Mouse (Mus musculus) kidney, adult 2 months (tissue): ENCODE measurements around the gene Nsfl1c. TPM values are rescaled to one million over a fixed set of nuclear protein-coding genes. Genes with fewer than 3 reads are reported as not detected.

ENCODE experiments used
- DNase-seq: peaks from one replicate; pipeline ENCODE4 v3.0.0; 2021
- H3K27ac ChIP-seq: fragments of 200-500 bp; 2 replicates; pipeline ENCODE4 v1.5.1; 2012; ENCODE audit warnings: low read depth, low read length, control low read depth, inconsistent platforms; ENCODE audit not compliant: insufficient read depth
- H3K27me3 ChIP-seq: fragments of 200-500 bp; replicated peaks from 2 replicates; pipeline ENCODE4 v1.6.1; 2012; ENCODE audit warnings: mild to moderate bottlenecking, moderate library complexity, low read length, inconsistent platforms; ENCODE audit not compliant: control insufficient read depth, insufficient read depth
- H3K36me3 ChIP-seq: fragments of 200-500 bp; 2 replicates; pipeline ENCODE4 v1.6.1; 2012; ENCODE audit warnings: mild to moderate bottlenecking, moderate library complexity, low read length, inconsistent platforms; ENCODE audit not compliant: control insufficient read depth, insufficient read depth
- H3K4me1 ChIP-seq: fragments of 200-500 bp; 2 replicates; pipeline ENCODE4 v1.6.1; 2011; ENCODE audit warnings: low read length; ENCODE audit not compliant: control insufficient read depth, insufficient read depth
- H3K4me3 ChIP-seq: fragments of 200-500 bp; 2 replicates; pipeline ENCODE4 v1.5.1; 2011; ENCODE audit warnings: mild to moderate bottlenecking, low read depth, low read length, control low read depth; ENCODE audit not compliant: insufficient read depth
- CTCF ChIP-seq: fragments of 200-500 bp; conservative IDR thresholded peaks from 2 replicates; pipeline ENCODE4 v1.5.1; 2011; ENCODE audit warnings: low read depth, mild to moderate bottlenecking, control low read depth, low read length, moderate library complexity, mixed read lengths; ENCODE audit not compliant: insufficient read depth, insufficient read length
- POLR2A ChIP-seq: fragments of 200-500 bp; IDR thresholded peaks from one replicate; pipeline ENCODE4 v1.6.1; 2011; ENCODE audit warnings: low read depth, low read length, control low read depth
- WGBS: fragments of 180-500 bp; shearing (Covaris S2); methylation state at CpG from one replicate; pipeline ENCODE4 v1.1.7; 2018; 5-methylcytosine and 5-hydroxymethylcytosine counted together
- polyA plus RNA-seq: library from polyadenylated mRNA; depleted of rRNA; stranded (reverse); fragments of >200 nt; gene quantifications from 2 replicates; pipeline ENCODE4 v1.2.3, GENCODE M21; 2012

Gene Nsfl1c
- polyA plus RNA-seq, 1 experiment, result 88.1 TPM

GRCm38 (mm10) chr2:151513525-151514285 lies 19.7 kb downstream of the Nsfl1c start:
- no peak for TF ChIP-seq POLR2A
- TF ChIP-seq CTCF, result peak; percentile 17; the same call in 1 of the 2 replicates
- Histone ChIP-seq H3K27me3 (no peaks in the 10 kb centered on the region), H3K4me1 (no peaks in the 10 kb centered on the region), H3K36me3 (peaks cover 9% of the 10 kb centered on the region; the same call in 1 of the 2 replicates), H3K27ac (no peak overlapping the region), H3K4me3 (no peak overlapping the region)
- DNase-seq, result peak; percentile 14
- WGBS, result 78% methylated on average over 3 of the region's 3 CpGs

- Histone ChIP-seq H3K36me3 (peaks cover 8% of the 10 kb centered on the region; the same call in 1 of the 2 replicates), H3K27me3 (no peaks in the 10 kb centered on the region), H3K4me3 (no peak overlapping the region), H3K27ac (no peak overlapping the region), H3K4me1 (no peaks in the 10 kb centered on the region)
- 78% methylated on average over 2 of the region's 2 CpGs for WGBS
- TF ChIP-seq CTCF, result 0 out of 2 replicates have a peak, but pooled peaks have one; percentile 23
- TF ChIP-seq POLR2A, result no peak
- DNase-seq, result no peak
These were observed 25.0 kb downstream of the Nsfl1c start for GRCm38 (mm10) chr2:151519000-151519399.

- 57% methylated on average over 4 of the region's 4 CpGs for whole genome bisulfite sequencing
- no peak for TF ChIP-seq POLR2A
- no peak for TF ChIP-seq CTCF
- no peak overlapping the region for H3K27ac ChIP-seq
- no peaks in the 10 kb centered on the region for H3K4me1 ChIP-seq
- DNase-seq, result no peak
- no peaks in the 10 kb centered on the region for H3K27me3 ChIP-seq
- H3K36me3 ChIP-seq, result no peaks in the 10 kb centered on the region
- H3K4me3 ChIP-seq, result no peak overlapping the region
These were observed 30.5 kb downstream of the Nsfl1c start for GRCm38 (mm10) chr2:151524324-151525041.

- no peak for DNase-seq
- H3K27me3 ChIP-seq, result no peaks in the 10 kb centered on the region
- H3K4me3 ChIP-seq, result no peak overlapping the region
- TF ChIP-seq POLR2A (no peak), CTCF (no peak)
- 71% methylated on average over 2 of the region's 2 CpGs for WGBS
- H3K27ac ChIP-seq, result no peak overlapping the region
- no peaks in the 10 kb centered on the region for H3K36me3 ChIP-seq
- H3K4me1 ChIP-seq, result no peaks in the 10 kb centered on the region
These were observed 31.5 kb downstream of the Nsfl1c start for GRCm38 (mm10) chr2:151525520-151525919.

GRCm38 (mm10) chr2:151528066-151528465 lies 34.1 kb downstream of the Nsfl1c start:
- no peak for TF ChIP-seq CTCF
- no peak for TF ChIP-seq POLR2A
- Histone ChIP-seq H3K36me3 (no peaks in the 10 kb centered on the region), H3K27me3 (no peaks in the 10 kb centered on the region), H3K4me1 (no peaks in the 10 kb centered on the region), H3K4me3 (no peak overlapping the region), H3K27ac (no peak overlapping the region)
- no peak for DNase-seq
- 97% methylated on average over 1 of the region's 1 CpGs for WGBS

GRCm38 (mm10) chr2:151529169-151529568 lies 35.2 kb downstream of the Nsfl1c start:
- Histone ChIP-seq H3K27ac (no peak overlapping the region), H3K4me1 (no peaks in the 10 kb centered on the region)
- TF ChIP-seq POLR2A (no peak), CTCF (no peak)

GRCm38 (mm10) chr2:151530378-151531230 lies 36.6 kb downstream of the Nsfl1c start:
- Histone ChIP-seq H3K4me1 (no peaks in the 10 kb centered on the region), H3K4me3 (no peak overlapping the region), H3K27me3 (no peaks in the 10 kb centered on the region), H3K27ac (no peak overlapping the region), H3K36me3 (no peaks in the 10 kb centered on the region)
- no peak for DNase-seq
- 55% methylated on average over 8 of the region's 8 CpGs for WGBS
- TF ChIP-seq CTCF (no peak), POLR2A (no peak)

More at GRCm38 (mm10) chr2:151529169-151529568, 35.2 kb downstream of the Nsfl1c start:
- H3K36me3 ChIP-seq, result no peaks in the 10 kb centered on the region
- no peak overlapping the region for H3K4me3 ChIP-seq
- DNase-seq, result no peak
- H3K27me3 ChIP-seq, result no peaks in the 10 kb centered on the region
